In genomic region chr17:43531192-43531591, GRCm38 (mm10) we compare ENCODE assay signal across 29 mouse cellular contexts. TPM values are rescaled to one million over a fixed set of nuclear protein-coding genes. Genes with fewer than 3 reads are reported as not detected.
A peak's percentile ranks its signal among the peaks of the same experiment; 100 is the strongest.
DNase-seq lines count a peak whose midpoint lies in the region; ATAC-seq lines count a peak whose summit lies in the region.
"Had no signal": no experiment of that assay in that cellular context is flagged by ENCODE, and none has a peak within 500 bp of the region (broad histone marks: within the 10 kb centered on the region; RNA-seq: fewer than 3 reads in every experiment).

No protein-coding gene starts in this region.

- DNase-seq in midbrain, embryonic 11.5 days (ENCODE audit: low spot score, missing footprints), result peak; percentile 8
- DNase-seq in midbrain, embryonic 14.5 days, result no peak
- peak; percentile 43 for DNase-seq in 416B (ENCODE audit: low read depth)
- no peak for DNase-seq in spleen, postnatal 14 days (ENCODE audit: low spot score in 2 of 2)
- DNase-seq in left cerebral cortex, adult 18-20 months (ENCODE audit: low spot score in 2 of 2), result no peak
- DNase-seq: adrenal gland, adult 2 months; cerebellum, adult 11 months; cerebellum, adult 18-20 months; cerebellum, adult 8-10 months; cerebellum, adult 9-11 months; cerebellum, postnatal 36 days; embryo, embryonic 11 days had no signal

- H3K4me1 ChIP-seq in midbrain, embryonic 11.5 days (ENCODE audit: control insufficient read depth, insufficient read depth, low read length), result peaks cover 5% of the 10 kb centered on the region
- peaks cover 8% of the 10 kb centered on the region; the same call in 1 of the 2 replicates for H3K4me1 ChIP-seq in midbrain, embryonic 14.5 days (ENCODE audit: control insufficient read depth, insufficient read depth, low read length)
- H3K4me1 ChIP-seq in hindbrain, embryonic 16.5 days (ENCODE audit: control insufficient read depth, insufficient read depth, low read depth, low read length), result peaks cover 5% of the 10 kb centered on the region

- H3K4me2 ChIP-seq in midbrain, embryonic 11.5 days, result no peak overlapping the region
- H3K4me2 ChIP-seq in midbrain, embryonic 14.5 days (ENCODE audit: low read length), result no peak overlapping the region
- no peak overlapping the region for H3K4me2 ChIP-seq in hindbrain, embryonic 16.5 days (ENCODE audit: low read length)
- H3K4me2 ChIP-seq: embryonic facial prominence, embryonic 13.5 days; embryonic facial prominence, embryonic 15.5 days; forebrain, embryonic 12.5 days had no signal

- no peaks in the 10 kb centered on the region for H3K9me3 ChIP-seq in midbrain, embryonic 11.5 days (ENCODE audit: control insufficient read depth, low read length)
- no peaks in the 10 kb centered on the region for H3K9me3 ChIP-seq in midbrain, embryonic 14.5 days (ENCODE audit: control insufficient read depth, low read length)
- no peaks in the 10 kb centered on the region for H3K9me3 ChIP-seq in hindbrain, embryonic 16.5 days (ENCODE audit: control insufficient read depth, low read length)
- H3K9me3 ChIP-seq: embryonic facial prominence, embryonic 13.5 days; embryonic facial prominence, embryonic 15.5 days; forebrain, embryonic 12.5 days had no signal

- no peak for ATAC-seq in midbrain, embryonic 11.5 days (ENCODE audit: low FRiP score)
- ATAC-seq in midbrain, embryonic 14.5 days (ENCODE audit: low FRiP score, low TSS enrichment), result no peak
- ATAC-seq in megakaryocyte, adult 5-6 weeks (ENCODE audit: poor library complexity, severe bottlenecking), result peak; percentile 56
- no peak for ATAC-seq in hindbrain, embryonic 16.5 days
- ATAC-seq: forebrain, embryonic 14.5 days; forebrain, embryonic 16.5 days had no signal

- H3K4me3 ChIP-seq in midbrain, embryonic 11.5 days (ENCODE audit: low read depth, low read length), result no peak overlapping the region
- no peak overlapping the region for H3K4me3 ChIP-seq in midbrain, embryonic 14.5 days (replicated peaks; ENCODE audit: low read depth, low read length)
- no peak overlapping the region for H3K4me3 ChIP-seq in hindbrain, embryonic 16.5 days (ENCODE audit: low read length)
- H3K4me3 ChIP-seq: embryonic facial prominence, embryonic 13.5 days; embryonic facial prominence, embryonic 15.5 days; erythroblast, embryonic 14.5 days; forebrain, embryonic 10.5 days; forebrain, embryonic 12.5 days had no signal

- no peak overlapping the region for H3K9ac ChIP-seq in midbrain, embryonic 11.5 days (ENCODE audit: low read length)
- H3K9ac ChIP-seq in midbrain, embryonic 14.5 days (replicated peaks; ENCODE audit: low read length), result no peak overlapping the region
- no peak overlapping the region for H3K9ac ChIP-seq in hindbrain, embryonic 16.5 days (ENCODE audit: low read depth, low read length)
- H3K9ac ChIP-seq: embryonic facial prominence, embryonic 13.5 days; embryonic facial prominence, embryonic 15.5 days; forebrain, embryonic 12.5 days had no signal

- H3K36me3 ChIP-seq in midbrain, embryonic 11.5 days (ENCODE audit: control insufficient read depth, insufficient read depth, low read length), result no peaks in the 10 kb centered on the region
- H3K36me3 ChIP-seq in midbrain, embryonic 14.5 days (ENCODE audit: control insufficient read depth, insufficient read depth, low read length), result no peaks in the 10 kb centered on the region
- no peaks in the 10 kb centered on the region for H3K36me3 ChIP-seq in hindbrain, embryonic 16.5 days (ENCODE audit: control insufficient read depth, insufficient read depth, low read length)
- H3K36me3 ChIP-seq: embryonic facial prominence, embryonic 13.5 days; embryonic facial prominence, embryonic 15.5 days; forebrain, embryonic 10.5 days; forebrain, embryonic 12.5 days had no signal

- no peaks in the 10 kb centered on the region for H3K27me3 ChIP-seq in midbrain, embryonic 11.5 days (ENCODE audit: control insufficient read depth, insufficient read depth, low read length)
- no peaks in the 10 kb centered on the region for H3K27me3 ChIP-seq in midbrain, embryonic 14.5 days (ENCODE audit: control insufficient read depth, insufficient read depth, low read length)
- no peaks in the 10 kb centered on the region for H3K27me3 ChIP-seq in hindbrain, embryonic 16.5 days (replicated peaks; ENCODE audit: control insufficient read depth, insufficient read depth, low read length)
- H3K27me3 ChIP-seq: embryonic facial prominence, embryonic 13.5 days; embryonic facial prominence, embryonic 15.5 days; forebrain, embryonic 12.5 days had no signal

- no peak overlapping the region for H3K27ac ChIP-seq in midbrain, embryonic 11.5 days (ENCODE audit: low read depth, low read length)
- no peak overlapping the region for H3K27ac ChIP-seq in midbrain, embryonic 14.5 days (replicated peaks; ENCODE audit: low read depth, low read length)
- H3K27ac ChIP-seq in hindbrain, embryonic 16.5 days (ENCODE audit: low read depth, low read length), result no peak overlapping the region
- H3K27ac ChIP-seq: embryonic facial prominence, embryonic 13.5 days; embryonic facial prominence, embryonic 15.5 days; forebrain, embryonic 10.5 days; forebrain, embryonic 12.5 days had no signal

- WGBS in midbrain, embryonic 11.5 days, result 90% methylated on average over 4 of the region's 4 CpGs
- WGBS in midbrain, embryonic 14.5 days, result 93% methylated on average over 4 of the region's 4 CpGs
- 98% methylated on average over 4 of the region's 4 CpGs for WGBS in hindbrain, embryonic 16.5 days

RNA-seq across cellular contexts. Expression of gene Ankrd66, which starts 12.2 kb away (rescaled TPM):
- polyA plus RNA-seq in midbrain, embryonic 11.5 days (2014; fragmentation: Nextera tagmentation; extraction: Ambion mirVana), result 0.16 and 0.25 TPM in 2 replicates
- polyA plus RNA-seq in midbrain, embryonic 14.5 days (2014; fragmentation: Nextera tagmentation; extraction: Ambion mirVana), result 0.16 and 0.43 TPM in 2 replicates
- total RNA-seq in megakaryocyte, adult 5-6 weeks (2015), result 0.62 and 1.8 TPM in 2 replicates
- total RNA-seq in megakaryocyte, adult 5-6 weeks (2017), result 0.18 TPM in 1 of 2 replicates, not detected in the other
- under 1 TPM in 1 of 2 experiments, not detected in 1; 0.35 TPM for total RNA-seq in left cerebral cortex, adult 18-20 months (2021)
- polyA plus RNA-seq in hindbrain, embryonic 16.5 days (2015; fragmentation: Nextera tagmentation; extraction: Ambion mirVana), result 1.1 and 1.3 TPM in 2 replicates
- total RNA-seq: adrenal gland, adult 2 months; adrenal gland, postnatal 10 days; adrenal gland, postnatal 25 days; adrenal gland, postnatal 4 days; common myeloid progenitor, adult 5-6 weeks; ES-E14; MEL had no signal
- polyA plus RNA-seq: adrenal gland, adult 2 months; embryonic facial prominence, embryonic 13.5 days; erythroblast, embryonic 14.5 days; forebrain, embryonic 12.5 days had no signal

RNA-seq across cellular contexts. Expression of gene Mep1a, which starts 28.6 kb away (rescaled TPM):
- polyA plus RNA-seq in midbrain, embryonic 11.5 days (2014; fragmentation: Nextera tagmentation; extraction: Ambion mirVana), result 0.14 TPM in 1 of 2 replicates, not detected in the other
- polyA plus RNA-seq in midbrain, embryonic 14.5 days (2014; fragmentation: Nextera tagmentation; extraction: Ambion mirVana), result 0.07 TPM in 1 of 2 replicates, not detected in the other
- not detected in 2 replicates for total RNA-seq in megakaryocyte, adult 5-6 weeks (2015)
- total RNA-seq in megakaryocyte, adult 5-6 weeks (2017), result not detected in 2 replicates
- not detected for total RNA-seq in left cerebral cortex, adult 18-20 months (2021)
- polyA plus RNA-seq in hindbrain, embryonic 16.5 days (2015; fragmentation: Nextera tagmentation; extraction: Ambion mirVana), result 0.06 and 0.20 TPM in 2 replicates
- total RNA-seq: adrenal gland, postnatal 25 days; common myeloid progenitor, adult 5-6 weeks; ES-E14; MEL had no signal
- polyA plus RNA-seq: adrenal gland, adult 2 months; C2C12; embryonic facial prominence, embryonic 11.5 days; erythroblast, embryonic 14.5 days; forebrain, embryonic 10.5 days; forebrain, embryonic 12.5 days; forebrain, embryonic 14.5 days; forebrain, embryonic 16.5 days had no signal

RNA-seq across cellular contexts. Expression of gene Pla2g7, which starts 36.7 kb away (rescaled TPM):
- polyA plus RNA-seq in midbrain, embryonic 11.5 days (2014; fragmentation: Nextera tagmentation; extraction: Ambion mirVana), result 3.7 and 4.0 TPM in 2 replicates
- 18.7 and 25.2 TPM in 2 replicates for polyA plus RNA-seq in midbrain, embryonic 14.5 days (2014; fragmentation: Nextera tagmentation; extraction: Ambion mirVana)
- 48.9 and 55.2 TPM in 2 replicates for total RNA-seq in megakaryocyte, adult 5-6 weeks (2015)
- 36.2 and 37.2 TPM in 2 replicates for total RNA-seq in megakaryocyte, adult 5-6 weeks (2017)
- total RNA-seq in left cerebral cortex, adult 18-20 months (2021), result 10 to 100 TPM; 83.5 to 85.2 TPM
- polyA plus RNA-seq in hindbrain, embryonic 16.5 days (2015; fragmentation: Nextera tagmentation; extraction: Ambion mirVana), result 148 and 226 TPM in 2 replicates
- total RNA-seq: MEL had no signal
- polyA plus RNA-seq: erythroblast, embryonic 14.5 days had no signal

Comparison
In these comparisons a context has a peak if more than half of its experiments do, and no peak if none do; other contexts are left out.
1. DNase-seq: peak in midbrain, embryonic 11.5 days (single experiment) and 416B (single experiment); none in midbrain, embryonic 14.5 days (single experiment), spleen, postnatal 14 days (0 of 2) and left cerebral cortex, adult 18-20 months (0 of 2).